Mouse (Mus musculus): ENCODE results near the gene Anxa7.
A peak's percentile ranks its signal among the peaks of the same experiment; 100 is the strongest.

DNA sequence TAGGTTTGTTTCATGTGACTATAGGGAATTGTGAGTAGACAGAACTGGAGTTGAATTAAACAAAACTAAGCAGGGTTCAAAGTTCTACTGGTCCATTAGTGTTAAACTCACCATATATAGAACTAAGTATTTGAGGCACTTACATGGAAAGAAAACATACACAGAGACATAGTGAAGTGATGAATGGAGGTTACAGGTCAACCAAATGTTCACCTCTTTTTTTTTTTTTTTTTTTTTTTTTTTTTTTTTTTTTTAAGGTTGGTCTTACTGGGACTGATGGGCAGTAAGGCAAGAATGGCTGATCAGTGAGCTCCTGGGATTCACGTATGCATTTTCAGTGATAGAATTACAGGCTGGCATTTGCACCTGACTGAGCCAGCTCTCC is 254 bp upstream of the Anxa7 start:
- TF ChIP-seq MYC (IDR thresholded peaks at IDR 0.05; ENCODE audit: low read depth, low read length), result no peak
- peak; percentile 91 for TF ChIP-seq ZNF384 (IDR thresholded peaks at IDR 0.05; ENCODE audit: low read depth, low read length)
- TF ChIP-seq TCF12 (IDR thresholded peaks at IDR 0.05; ENCODE audit: low read depth, low read length), result no peak
- TF ChIP-seq CTCF (conservative IDR thresholded peaks at IDR 0.05 in 1 of 2, IDR thresholded peaks at IDR 0.05 in 1 of 2; ENCODE audit: low read depth in 2 of 2, low read length in 2 of 2), result no peak
- TF ChIP-seq ZC3H11A (IDR thresholded peaks at IDR 0.05; ENCODE audit: low read depth, low read length), result no peak
- TF ChIP-seq RAD21 (IDR thresholded peaks at IDR 0.05; ENCODE audit: low read depth, low read length), result no peak
- no peak for TF ChIP-seq CHD1 (IDR thresholded peaks at IDR 0.05; ENCODE audit: low read depth, low read length)
- no peak for TF ChIP-seq RCOR1 (conservative IDR thresholded peaks at IDR 0.05; ENCODE audit: low read depth, low read length)

Data from CH12.LX (cell line).